Mouse (Mus musculus) myocyte (in vitro differentiated cells): ENCODE results near the gene Baz2a. TPM values are rescaled to one million over a fixed set of nuclear protein-coding genes. Genes with fewer than 3 reads are reported as not detected.
A peak's percentile ranks its signal among the peaks of the same experiment; 100 is the strongest.

Experiments used
- H3K27me3 ChIP-seq: one replicate; pipeline ENCODE4 v1.6.1; 2011; ENCODE audit not compliant: control insufficient read depth, insufficient read depth, insufficient read length
- H3K36me3 ChIP-seq: one replicate; pipeline ENCODE4 v1.6.1; 2011; ENCODE audit not compliant: control insufficient read depth, insufficient read depth
- H3K4me2 ChIP-seq: one replicate; pipeline ENCODE4 v1.6.1; 2011; ENCODE audit warnings: low read depth, control low read depth
- H3K4me3 ChIP-seq: one replicate; pipeline ENCODE4 v1.5.1; 2011; ENCODE audit warnings: mild to moderate bottlenecking, control low read depth, moderate library complexity
- H3K79me2 ChIP-seq: one replicate; pipeline ENCODE4 v1.6.1; 2011; ENCODE audit not compliant: control insufficient read depth, insufficient read depth
- H3ac ChIP-seq: one replicate; pipeline ENCODE4 v1.6.1; 2011; ENCODE audit not compliant: control insufficient read depth, insufficient read length
- CEBPB ChIP-seq: IDR thresholded peaks from 2 replicates; pipeline ENCODE4 v1.6.1; 2011; ENCODE audit warnings: mild to moderate bottlenecking, moderate library complexity; ENCODE audit not compliant: poor library complexity, insufficient read depth, severe bottlenecking
- E2F4 ChIP-seq: IDR thresholded peaks from one replicate; pipeline ENCODE4 v1.6.1; 2011; ENCODE audit warnings: mild to moderate bottlenecking, control low read depth, moderate library complexity; ENCODE audit not compliant: insufficient read depth
- MAX ChIP-seq: IDR thresholded peaks from one replicate; pipeline ENCODE4 v1.6.1; 2011; ENCODE audit warnings: low read depth, mild to moderate bottlenecking, control low read depth
- MYOD1 ChIP-seq, 3 experiments: IDR thresholded peaks; one replicate each; pipeline ENCODE4 v1.6.1; 2011; ENCODE audit warnings: control low read depth in 2 of 3, low read depth in 2 of 3, mild to moderate bottlenecking in 2 of 3, moderate library complexity in 1 of 3; ENCODE audit not compliant: insufficient read length in 2 of 3, control insufficient read depth in 1 of 3
- MYOG ChIP-seq, 3 experiments: IDR thresholded peaks; one replicate each; pipeline ENCODE4 v1.6.1; 2011; ENCODE audit warnings: control low read depth in 2 of 3, low read depth in 2 of 3, mild to moderate bottlenecking in 2 of 3; ENCODE audit not compliant: insufficient read length in 2 of 3, control insufficient read depth in 1 of 3, insufficient read depth in 1 of 3
- POLR2A ChIP-seq: IDR thresholded peaks from one replicate; pipeline ENCODE4 v1.6.1; 2011; ENCODE audit warnings: low read depth, mild to moderate bottlenecking, control low read depth, moderate library complexity; ENCODE audit not compliant: insufficient read length
- POLR2AphosphoS2 ChIP-seq: IDR thresholded peaks from one replicate; pipeline ENCODE4 v1.6.1; 2011; ENCODE audit warnings: low read depth, control low read depth; ENCODE audit not compliant: insufficient read length
- REST ChIP-seq: IDR thresholded peaks from one replicate; pipeline ENCODE4 v1.6.1; 2011; ENCODE audit warnings: mild to moderate bottlenecking, control low read depth, moderate library complexity; ENCODE audit not compliant: insufficient read depth, insufficient read length
- SRF ChIP-seq: IDR thresholded peaks from one replicate; pipeline ENCODE4 v1.6.1; 2011; ENCODE audit warnings: low read depth; ENCODE audit not compliant: control insufficient read depth, insufficient read length
- TCF12 ChIP-seq: IDR thresholded peaks from one replicate; pipeline ENCODE4 v1.6.1; 2011; ENCODE audit warnings: mild to moderate bottlenecking, control low read depth; ENCODE audit not compliant: poor library complexity, insufficient read depth, severe bottlenecking
- TCF3 ChIP-seq: IDR thresholded peaks from one replicate; pipeline ENCODE4 v1.6.1; 2011; ENCODE audit warnings: low read depth, control low read depth; ENCODE audit not compliant: insufficient read length
- USF1 ChIP-seq: IDR thresholded peaks from one replicate; pipeline ENCODE4 v1.6.1; 2011; ENCODE audit warnings: low read depth, mild to moderate bottlenecking, control low read depth, moderate library complexity
- polyA plus RNA-seq: library from polyadenylated mRNA; unstranded; fragments of >200 nt; fragmentation: generic; extraction: Trizol; gene quantifications from one replicate; pipeline ENCODE4 v1.2.1, GENCODE M21; 2012; ENCODE audit warnings: missing spikeins

Baz2a gene
- polyA plus RNA-seq, 1 experiment, result 12.7 TPM

DNA sequence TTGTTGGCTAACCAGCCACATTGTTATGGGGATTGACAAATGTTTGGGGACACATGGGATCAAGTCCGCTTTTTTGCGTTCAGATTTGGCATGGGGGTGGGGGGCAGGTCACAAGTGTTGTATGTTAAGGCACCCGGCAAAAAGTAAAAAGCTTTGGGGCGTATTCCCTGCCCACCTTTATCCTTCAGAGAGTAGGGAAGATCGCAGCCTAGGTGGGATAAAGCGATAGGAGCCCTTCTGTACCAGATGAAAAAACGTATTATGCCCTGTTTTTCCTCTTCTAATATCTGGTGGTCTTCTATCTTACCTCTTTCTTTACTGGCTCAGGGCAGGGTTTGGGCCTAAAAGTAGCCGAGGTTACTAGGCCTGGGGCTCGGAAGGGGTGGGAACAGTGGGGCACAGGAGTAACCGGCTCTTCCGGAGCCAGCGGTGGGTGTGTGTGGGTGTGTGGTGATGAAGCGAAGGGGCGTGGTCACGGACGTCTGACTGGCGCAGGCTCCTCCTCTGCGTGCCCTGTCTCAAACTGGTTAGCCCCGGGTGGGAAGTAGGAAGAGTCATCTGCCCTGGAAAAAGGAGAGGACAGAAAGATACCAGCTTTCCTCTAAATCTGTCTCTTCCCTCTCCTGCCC, 3.1 kb downstream of the Baz2a start:
- peak overlapping the region; percentile 69 for H3K4me3 ChIP-seq

DNA sequence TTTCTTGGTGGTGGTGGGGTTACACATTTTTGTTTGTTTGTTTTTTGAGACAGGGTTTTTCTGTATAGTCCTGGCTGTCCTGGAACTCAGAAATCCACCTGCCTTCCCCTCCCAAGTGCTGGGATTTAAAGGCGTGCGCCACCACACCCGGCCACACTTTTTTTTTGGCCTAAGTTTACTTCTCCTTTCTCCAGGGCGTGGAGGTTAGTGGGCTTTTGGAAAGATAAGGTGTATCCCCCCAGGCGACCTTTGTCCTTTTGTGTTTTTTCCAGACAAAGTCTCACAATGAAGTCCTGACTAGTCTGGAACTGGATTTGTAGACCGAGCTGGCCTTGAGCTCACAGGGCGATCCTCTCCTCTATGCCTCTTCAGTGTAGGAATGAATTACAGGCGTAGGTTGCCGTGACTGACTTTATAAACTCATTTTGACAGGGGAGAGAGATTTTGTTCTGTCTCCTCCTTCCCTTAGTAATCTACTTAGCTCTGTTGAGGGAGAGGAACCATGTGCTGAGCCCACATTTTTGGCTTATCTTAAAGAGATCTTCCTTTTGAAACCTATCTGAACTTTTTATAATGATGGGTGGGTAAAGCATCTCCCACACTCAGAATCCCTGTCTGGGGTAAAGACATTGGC, 3.7 kb downstream of the Baz2a start:
- Histone ChIP-seq H3K27me3 (no peaks in the 10 kb centered on the region), H3K4me3 (peak overlapping the region; percentile 69), H3K36me3 (peaks cover 6% of the 10 kb centered on the region), H3K4me2 (peak overlapping the region; percentile 96), H3K79me2 (peaks cover 45% of the 10 kb centered on the region), H3ac (no peak overlapping the region)
- TF ChIP-seq TCF3 (no peak), CEBPB (no peak), POLR2A (no peak), E2F4 (no peak), USF1 (no peak), MAX (no peak), REST (no peak), SRF (no peak)

More for the DNA sequence above, 3.1 kb downstream of the Baz2a start:
- TF ChIP-seq MYOD1 (IDR thresholded peaks at IDR 0.05; ENCODE audit: control insufficient read depth in 1 of 3, insufficient read length in 2 of 3, low read depth in 2 of 3) (no peak), CEBPB (no peak), POLR2A (peak; percentile 45), POLR2AphosphoS2 (peak; percentile 72), MYOG (IDR thresholded peaks at IDR 0.05; ENCODE audit: control insufficient read depth in 1 of 3, insufficient read depth in 1 of 3, insufficient read length in 2 of 3, low read depth in 2 of 3) (no peak), MAX (no peak), USF1 (no peak)
- no peaks in the 10 kb centered on the region for H3K27me3 ChIP-seq
- H3ac ChIP-seq, result no peak overlapping the region
- H3K79me2 ChIP-seq, result peaks cover 38% of the 10 kb centered on the region
- H3K36me3 ChIP-seq, result peaks cover 12% of the 10 kb centered on the region
- peak overlapping the region; percentile 96 for H3K4me2 ChIP-seq

DNA sequence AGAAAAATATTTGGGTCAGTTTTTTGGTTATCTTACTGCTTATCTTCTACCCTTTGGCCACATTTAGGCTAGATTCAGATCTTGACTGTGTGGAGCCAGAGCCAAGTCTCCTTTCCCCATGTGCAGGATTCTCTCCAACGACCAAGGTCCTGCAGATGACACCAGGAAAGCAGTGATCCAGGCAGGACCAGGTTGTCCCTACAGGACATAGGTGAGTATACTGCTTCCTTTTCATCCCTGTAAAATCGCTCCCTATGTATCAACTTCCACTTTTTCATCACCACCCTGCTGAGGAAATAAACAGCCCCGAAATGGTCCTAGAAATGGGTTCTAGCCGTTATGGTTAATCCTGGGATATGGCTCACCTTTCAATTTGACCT, 4.9 kb downstream of the Baz2a start:
- peaks cover 57% of the 10 kb centered on the region for H3K79me2 ChIP-seq
- TF ChIP-seq MYOG (IDR thresholded peaks at IDR 0.05; ENCODE audit: control insufficient read depth in 1 of 3, insufficient read depth in 1 of 3, insufficient read length in 2 of 3, low read depth in 2 of 3) (no peak), MYOD1 (IDR thresholded peaks at IDR 0.05; ENCODE audit: control insufficient read depth in 1 of 3, insufficient read length in 2 of 3, low read depth in 2 of 3) (no peak), TCF3 (no peak), USF1 (no peak), TCF12 (no peak), POLR2AphosphoS2 (no peak), E2F4 (no peak), MAX (no peak), REST (no peak), CEBPB (no peak), POLR2A (no peak), SRF (no peak)

GRCm38 (mm10) chr10:128096693-128097586, 5.6 kb downstream of the Baz2a start:
- Histone ChIP-seq H3K4me3 (peak overlapping the region; percentile 75), H3K4me2 (peak overlapping the region; percentile 86), H3K79me2 (peaks cover 63% of the 10 kb centered on the region), H3K36me3 (no peaks in the 10 kb centered on the region), H3K27me3 (no peaks in the 10 kb centered on the region), H3ac (peak overlapping the region; percentile 83)
- TF ChIP-seq TCF12 (no peak), MYOG (IDR thresholded peaks at IDR 0.05; ENCODE audit: control insufficient read depth in 1 of 3, insufficient read depth in 1 of 3, insufficient read length in 2 of 3, low read depth in 2 of 3) (peak in 1 of 3 experiments; percentile 36), USF1 (no peak), MAX (no peak), POLR2A (no peak), MYOD1 (IDR thresholded peaks at IDR 0.05; ENCODE audit: control insufficient read depth in 1 of 3, insufficient read length in 2 of 3, low read depth in 2 of 3) (peak in 1 of 3 experiments; percentile 12), TCF3 (no peak), CEBPB (no peak), E2F4 (no peak), SRF (peak; percentile 28)

More for the DNA sequence above, 4.9 kb downstream of the Baz2a start:
- H3K36me3 ChIP-seq, result no peaks in the 10 kb centered on the region
- H3K27me3 ChIP-seq, result no peaks in the 10 kb centered on the region
- peak overlapping the region; percentile 75 for H3K4me3 ChIP-seq
- peak overlapping the region; percentile 83 for H3ac ChIP-seq
- peak overlapping the region; percentile 65 for H3K4me2 ChIP-seq
